Mouse (Mus musculus) midbrain, embryonic 11.5 days (tissue): ENCODE measurements around the gene Wdr4. TPM values are rescaled to one million over a fixed set of nuclear protein-coding genes. Genes with fewer than 3 reads are reported as not detected.

Experiments used
- ATAC-seq: fragments of 200-750 bp; cut with Nextera tagmentation; 2 replicates; pipeline ENCODE4 v1.8.0; 2017; ENCODE audit warnings: moderate TSS enrichment, moderate library complexity; ENCODE audit not compliant: low FRiP score
- DNase-seq: peaks from one replicate; pipeline ENCODE4 v3.0.0; 2015; ENCODE audit warnings: low spot score; ENCODE audit errors: missing footprints
- H3K27ac ChIP-seq: fragments of 300-500 bp; sonication (generic); 2 replicates; pipeline ENCODE4 v1.5.1; 2014; ENCODE audit warnings: low read depth, low read length
- H3K27me3 ChIP-seq: fragments of 300-500 bp; sonication (generic); 2 replicates; pipeline ENCODE4 v1.6.1; 2014; ENCODE audit warnings: mild to moderate bottlenecking, low read length, moderate library complexity, mixed read lengths; ENCODE audit not compliant: control insufficient read depth, insufficient read depth
- H3K36me3 ChIP-seq: fragments of 300-500 bp; sonication (generic); 2 replicates; pipeline ENCODE4 v1.6.1; 2014; ENCODE audit warnings: mild to moderate bottlenecking, low read length, moderate library complexity, mixed read lengths; ENCODE audit not compliant: control insufficient read depth, insufficient read depth
- H3K4me1 ChIP-seq: fragments of 300-500 bp; sonication (generic); 2 replicates; pipeline ENCODE4 v1.6.1; 2014; ENCODE audit warnings: low read length; ENCODE audit not compliant: control insufficient read depth, insufficient read depth
- H3K4me2 ChIP-seq: fragments of 300-500 bp; sonication (generic); 2 replicates; pipeline ENCODE4 v1.6.1; 2014; ENCODE audit warnings: mild to moderate bottlenecking, moderate library complexity
- H3K4me3 ChIP-seq: fragments of 300-500 bp; sonication (generic); 2 replicates; pipeline ENCODE4 v1.5.1; 2014; ENCODE audit warnings: low read depth, low read length
- H3K9ac ChIP-seq: fragments of 300-500 bp; sonication (generic); 2 replicates; pipeline ENCODE4 v1.6.1; 2014; ENCODE audit warnings: low read length
- H3K9me3 ChIP-seq: fragments of 300-500 bp; sonication (generic); 2 replicates; pipeline ENCODE4 v1.6.1; 2016; ENCODE audit warnings: low read length; ENCODE audit not compliant: control insufficient read depth
- WGBS: fragments of 180-500 bp; shearing (Covaris S2); extraction: QIAGEN DNeasy Blood & Tissue Kit; methylation state at CpG from one replicate; pipeline ENCODE4 v1.1.7; 2014; 5-methylcytosine and 5-hydroxymethylcytosine counted together
- microRNA-seq: library from miRNA; unstranded; fragments of <30 nt; microRNA quantifications from one replicate; pipeline ENCODE4, GENCODE M21; 2017
- polyA plus RNA-seq: library from polyadenylated mRNA; unstranded; fragments of >200 nt; fragmentation: Nextera tagmentation; extraction: Ambion mirVana; gene quantifications from 2 replicates; pipeline ENCODE4 v1.2.1, GENCODE M21; 2014

Wdr4 gene
- polyA plus RNA-seq, 1 experiment from 2014 or later = 39.4 TPM

- DNase-seq = no peak
- H3K27me3 ChIP-seq = no peaks in the 10 kb centered on the region
- H3K4me1 ChIP-seq = peaks cover 7% of the 10 kb centered on the region
- no peak overlapping the region for H3K9ac ChIP-seq
- WGBS = 89% methylated on average over 5 of the region's 5 CpGs
- no peak overlapping the region for H3K27ac ChIP-seq
- ATAC-seq = no peak
- H3K9me3 ChIP-seq = no peaks in the 10 kb centered on the region
- H3K4me2 ChIP-seq = no peak overlapping the region
- H3K4me3 ChIP-seq = no peak overlapping the region
- H3K36me3 ChIP-seq = no peaks in the 10 kb centered on the region
Measured at GRCm38 (mm10) chr17:31447766-31448165, 72.0 kb downstream of the Wdr4 start.

GRCm38 (mm10) chr17:31445061-31445731 lies 74.6 kb downstream of the Wdr4 start:
- ATAC-seq = no peak

More at GRCm38 (mm10) chr17:31445061-31445731, 74.6 kb downstream of the Wdr4 start:
- H3K9ac ChIP-seq = no peak overlapping the region
- no peaks in the 10 kb centered on the region for H3K36me3 ChIP-seq
- H3K4me1 ChIP-seq = no peaks in the 10 kb centered on the region; the same call in 1 of the 2 replicates
- no peak overlapping the region for H3K4me3 ChIP-seq
- no peaks in the 10 kb centered on the region for H3K9me3 ChIP-seq
- H3K27ac ChIP-seq = no peak overlapping the region
- WGBS = 68% methylated on average over 7 of the region's 7 CpGs
- H3K27me3 ChIP-seq = no peaks in the 10 kb centered on the region
- H3K4me2 ChIP-seq = no peak overlapping the region
- DNase-seq = no peak

Small RNA genes within 50 kb of the gene (microRNA-seq; reads per million reads assigned to microRNA genes)
- gene Gm24970 = 0.76 reads per million

Other genes with a start within 250 kb of the Wdr4 start
- gene Rsph1, start 242.6 kb downstream of the Wdr4 start, polyA plus RNA-seq = 0.63 and 1.7 TPM in 2 replicates
- gene Slc37a1, start 233.2 kb downstream of the Wdr4 start, polyA plus RNA-seq = 5.8 and 6.6 TPM in 2 replicates
- gene Pde9a, start 133.8 kb downstream of the Wdr4 start, polyA plus RNA-seq = 23.4 and 23.5 TPM in 2 replicates
- 239 and 249 TPM in 2 replicates for gene Ndufv3, start 135 bp upstream of the Wdr4 start, polyA plus RNA-seq
- 22.4 and 22.7 TPM in 2 replicates for gene Pknox1, start 44.8 kb upstream of the Wdr4 start, polyA plus RNA-seq
- gene Cbs, start 117.3 kb upstream of the Wdr4 start, polyA plus RNA-seq = 0.62 and 1.1 TPM in 2 replicates
- gene U2af1, start 138.9 kb upstream of the Wdr4 start, polyA plus RNA-seq = 195 and 201 TPM in 2 replicates
- gene Cryaa, start 157.8 kb upstream of the Wdr4 start, polyA plus RNA-seq = not detected in 2 replicates